Mouse (Mus musculus) forebrain, embryonic 16.5 days (tissue): ENCODE measurements at regions not wholly inside any gene's neighbourhood (a gene's known extent, or its start where the extent isn't known, plus 50 kb on each side); places are given as distances from the start of the nearest gene placed in this dataset.

Source experiments
- ATAC-seq: fragments of 200-750 bp; cut with Nextera tagmentation; 2 replicates; pipeline ENCODE4 v1.8.0; 2017; ENCODE audit warnings: mild to moderate bottlenecking, moderate library complexity
- H3K27ac ChIP-seq: fragments of 300-500 bp; sonication (generic); 2 replicates; pipeline ENCODE4 v1.5.1; 2014; ENCODE audit warnings: low read length, control low read depth
- H3K27me3 ChIP-seq: fragments of 300-500 bp; sonication (generic); replicated peaks from 2 replicates; pipeline ENCODE4 v1.6.1; 2014; ENCODE audit warnings: low read length; ENCODE audit not compliant: control insufficient read depth, insufficient read depth
- H3K36me3 ChIP-seq: fragments of 300-500 bp; sonication (generic); 2 replicates; pipeline ENCODE4 v1.6.1; 2014; ENCODE audit not compliant: control insufficient read depth, insufficient read depth
- H3K4me1 ChIP-seq: fragments of 300-500 bp; sonication (generic); replicated peaks from 2 replicates; pipeline ENCODE4 v1.6.1; 2014; ENCODE audit warnings: low read length; ENCODE audit not compliant: control insufficient read depth, insufficient read depth
- H3K4me2 ChIP-seq: fragments of 300-500 bp; sonication (generic); 2 replicates; pipeline ENCODE4 v1.6.1; 2014; ENCODE audit warnings: mild to moderate bottlenecking, low read length, control low read depth
- H3K4me3 ChIP-seq: fragments of 300-500 bp; sonication (generic); replicated peaks from 2 replicates; pipeline ENCODE4 v1.5.1; 2014; ENCODE audit warnings: mild to moderate bottlenecking, low read length, control low read depth
- H3K9ac ChIP-seq: fragments of 300-500 bp; sonication (generic); replicated peaks from 2 replicates; pipeline ENCODE4 v1.6.1; 2014; ENCODE audit warnings: low read depth, low read length, control low read depth
- H3K9me3 ChIP-seq: fragments of 300-500 bp; sonication (generic); 2 replicates; pipeline ENCODE4 v1.6.1; 2016; ENCODE audit warnings: low read length; ENCODE audit not compliant: control insufficient read depth
- WGBS: fragments of 180-500 bp; shearing (Covaris S2); extraction: QIAGEN DNeasy Blood & Tissue Kit; methylation state at CpG from one replicate; pipeline ENCODE4 v1.1.7; 2014; 5-methylcytosine and 5-hydroxymethylcytosine counted together

- Histone ChIP-seq H3K27me3 (no peaks in the 10 kb centered on the region), H3K4me2 (no peak overlapping the region), H3K4me3 (no peak overlapping the region), H3K36me3 (no peaks in the 10 kb centered on the region), H3K4me1 (no peaks in the 10 kb centered on the region), H3K9ac (no peak overlapping the region), H3K9me3 (no peaks in the 10 kb centered on the region), H3K27ac (no peak overlapping the region)
- 91% methylated on average over 10 of the region's 10 CpGs for WGBS
- ATAC-seq: no peak
Observed at GRCm38 (mm10) chr6:117504771-117505170, 336.2 kb upstream of the Zfp637 start.

- no peak overlapping the region for H3K4me2 ChIP-seq
- no peaks in the 10 kb centered on the region for H3K27me3 ChIP-seq
- H3K36me3 ChIP-seq: no peaks in the 10 kb centered on the region
- 66% methylated on average over 3 of the region's 3 CpGs for WGBS
- ATAC-seq: no peak
- H3K9ac ChIP-seq: no peak overlapping the region
- H3K27ac ChIP-seq: no peak overlapping the region
- no peak overlapping the region for H3K4me3 ChIP-seq
- H3K4me1 ChIP-seq: no peaks in the 10 kb centered on the region
- no peaks in the 10 kb centered on the region for H3K9me3 ChIP-seq
Observed at GRCm38 (mm10) chr6:117505431-117505830, 335.5 kb upstream of the Zfp637 start.

- 80% methylated on average over 7 of the region's 7 CpGs for WGBS
- Histone ChIP-seq H3K27me3 (no peaks in the 10 kb centered on the region), H3K9me3 (no peaks in the 10 kb centered on the region), H3K27ac (no peak overlapping the region), H3K4me1 (no peaks in the 10 kb centered on the region), H3K4me3 (no peak overlapping the region), H3K9ac (no peak overlapping the region), H3K36me3 (no peaks in the 10 kb centered on the region), H3K4me2 (no peak overlapping the region)
- ATAC-seq: no peak
Observed at GRCm38 (mm10) chr6:117506619-117507018, 334.4 kb upstream of the Zfp637 start.

DNA sequence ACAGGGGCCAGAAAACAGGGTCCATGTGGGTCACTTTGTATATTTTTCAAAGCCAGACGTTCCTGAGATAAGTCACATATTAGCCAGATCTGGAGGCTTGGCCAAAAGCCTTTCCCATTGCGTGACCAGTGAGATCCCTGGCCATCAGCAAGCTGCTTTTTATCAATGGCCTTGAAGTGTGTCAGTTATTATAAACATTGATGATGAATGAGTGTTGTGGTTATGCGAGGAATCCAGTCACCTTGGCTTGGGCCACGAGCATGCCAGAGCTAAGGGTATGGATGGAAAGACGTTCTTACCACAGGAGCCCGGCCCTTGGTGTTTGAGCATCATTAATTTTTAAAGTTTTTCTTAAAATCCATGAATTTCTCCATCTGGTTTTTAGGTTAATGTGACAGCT is 332.1 kb upstream of the Zfp637 start:
- H3K4me1 ChIP-seq: no peaks in the 10 kb centered on the region
- no peak overlapping the region for H3K4me2 ChIP-seq
- no peak for ATAC-seq
- H3K36me3 ChIP-seq: no peaks in the 10 kb centered on the region
- no peak overlapping the region for H3K9ac ChIP-seq
- no peaks in the 10 kb centered on the region for H3K27me3 ChIP-seq
- H3K9me3 ChIP-seq: no peaks in the 10 kb centered on the region
- no peak overlapping the region for H3K4me3 ChIP-seq
- 89% methylated on average over 6 of the region's 6 CpGs for WGBS
- no peak overlapping the region for H3K27ac ChIP-seq

- 91% methylated on average over 4 of the region's 4 CpGs for WGBS
- Histone ChIP-seq H3K9me3 (no peaks in the 10 kb centered on the region), H3K4me3 (no peak overlapping the region), H3K27me3 (no peaks in the 10 kb centered on the region), H3K4me2 (no peak overlapping the region), H3K36me3 (no peaks in the 10 kb centered on the region), H3K9ac (no peak overlapping the region), H3K4me1 (no peaks in the 10 kb centered on the region), H3K27ac (no peak overlapping the region)
- ATAC-seq: no peak
Observed at GRCm38 (mm10) chr6:117510026-117510425, 331.0 kb upstream of the Zfp637 start.

DNA sequence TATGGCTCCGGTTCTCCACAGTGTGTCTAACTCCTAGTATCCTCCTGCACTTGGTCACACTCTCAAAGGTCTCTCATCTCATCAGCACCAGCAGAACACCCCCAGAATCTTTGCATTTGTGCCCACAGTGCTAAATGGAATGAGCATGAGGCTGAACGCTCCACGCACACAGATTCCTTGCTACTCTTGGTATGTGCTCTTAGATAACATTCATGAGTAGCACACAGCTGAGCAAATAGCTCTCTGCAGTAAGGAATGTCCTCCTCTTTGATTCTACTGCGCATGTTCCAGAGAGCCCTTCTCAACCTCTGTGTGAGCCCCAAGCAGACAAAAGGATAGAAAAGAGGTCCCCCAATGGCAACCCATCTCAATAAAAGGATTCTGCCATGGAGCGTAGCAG is 326.1 kb upstream of the Zfp637 start:
- no peak overlapping the region for H3K4me3 ChIP-seq
- 91% methylated on average over 5 of the region's 5 CpGs for WGBS
- no peak overlapping the region for H3K9ac ChIP-seq
- H3K9me3 ChIP-seq: no peaks in the 10 kb centered on the region
- H3K4me2 ChIP-seq: no peak overlapping the region
- no peak for ATAC-seq
- H3K27ac ChIP-seq: no peak overlapping the region
- no peaks in the 10 kb centered on the region for H3K27me3 ChIP-seq
- no peaks in the 10 kb centered on the region for H3K4me1 ChIP-seq
- no peaks in the 10 kb centered on the region for H3K36me3 ChIP-seq

- WGBS: 86% methylated on average over 7 of the region's 7 CpGs
- Histone ChIP-seq H3K9ac (no peak overlapping the region), H3K9me3 (no peaks in the 10 kb centered on the region), H3K36me3 (no peaks in the 10 kb centered on the region), H3K27ac (no peak overlapping the region), H3K4me3 (no peak overlapping the region), H3K27me3 (no peaks in the 10 kb centered on the region), H3K4me2 (no peak overlapping the region), H3K4me1 (no peaks in the 10 kb centered on the region)
- ATAC-seq: no peak
Observed at GRCm38 (mm10) chr6:117516906-117517305, 324.1 kb upstream of the Zfp637 start.

- ATAC-seq: no peak
- Histone ChIP-seq H3K4me2 (no peak overlapping the region), H3K27me3 (no peaks in the 10 kb centered on the region), H3K9ac (no peak overlapping the region), H3K4me1 (no peaks in the 10 kb centered on the region), H3K9me3 (no peaks in the 10 kb centered on the region), H3K27ac (no peak overlapping the region), H3K36me3 (no peaks in the 10 kb centered on the region), H3K4me3 (no peak overlapping the region)
- 94% methylated on average over 3 of the region's 3 CpGs for WGBS
Observed at GRCm38 (mm10) chr6:117518939-117519338, 322.0 kb upstream of the Zfp637 start.

GRCm38 (mm10) chr6:117519466-117519865 is 321.5 kb upstream of the Zfp637 start:
- Histone ChIP-seq H3K36me3 (no peaks in the 10 kb centered on the region), H3K9ac (no peak overlapping the region), H3K4me2 (no peak overlapping the region), H3K27ac (no peak overlapping the region), H3K4me3 (no peak overlapping the region), H3K4me1 (no peaks in the 10 kb centered on the region), H3K27me3 (no peaks in the 10 kb centered on the region), H3K9me3 (no peaks in the 10 kb centered on the region)
- ATAC-seq: no peak
- WGBS: 86% methylated on average over 1 of the region's 1 CpGs

DNA sequence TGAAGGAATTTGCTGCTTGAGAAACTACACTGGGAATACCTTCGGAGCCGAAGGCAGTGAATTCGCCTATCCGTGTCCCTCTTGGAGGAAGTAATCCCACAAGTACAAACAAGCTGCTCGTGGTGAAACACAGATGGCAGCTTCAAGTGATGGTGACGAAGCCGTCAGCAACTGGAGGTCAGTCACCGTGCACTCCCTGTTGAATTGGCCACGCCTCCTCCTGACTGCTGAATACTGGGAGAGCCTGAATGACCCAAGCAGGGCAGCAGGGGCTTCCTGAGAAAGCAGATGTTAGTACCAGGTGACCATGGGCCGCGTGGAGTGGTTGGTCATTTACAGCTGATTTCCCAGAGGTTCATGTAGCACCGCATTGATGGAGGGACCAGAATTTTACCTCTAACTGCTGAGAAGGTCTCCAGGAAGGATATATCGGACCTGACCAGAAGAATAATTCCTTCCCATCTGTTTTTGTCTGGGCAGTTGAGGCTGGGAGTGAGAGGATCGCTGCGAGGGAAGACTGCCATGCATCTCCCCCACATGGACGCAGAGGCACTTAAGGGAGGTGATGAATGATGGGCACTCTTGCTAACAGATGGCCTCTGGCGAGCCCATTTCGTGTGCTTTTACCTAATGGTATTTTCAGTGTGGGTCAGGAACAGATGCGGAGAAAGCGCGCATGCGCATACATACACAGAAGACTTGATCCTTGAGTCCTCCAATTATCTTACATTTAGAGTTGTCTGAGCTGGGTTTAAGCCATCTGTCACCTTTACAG is 314.6 kb upstream of the Zfp637 start:
- H3K4me2 ChIP-seq: no peak overlapping the region
- no peak overlapping the region for H3K9ac ChIP-seq
- no peak overlapping the region for H3K4me3 ChIP-seq
- H3K27me3 ChIP-seq: no peaks in the 10 kb centered on the region
- H3K36me3 ChIP-seq: no peaks in the 10 kb centered on the region
- no peaks in the 10 kb centered on the region for H3K4me1 ChIP-seq
- no peak overlapping the region for H3K27ac ChIP-seq
- 80% methylated on average over 22 of the region's 22 CpGs for WGBS
- no peak for ATAC-seq
- H3K9me3 ChIP-seq: no peaks in the 10 kb centered on the region
